Mouse (Mus musculus) neural tube, postnatal 0 days (tissue): ENCODE measurements around the gene Acsl6. TPM values are rescaled to one million over a fixed set of nuclear protein-coding genes. Genes with fewer than 3 reads are reported as not detected.

ENCODE experiments used
- polyA plus RNA-seq: library from polyadenylated mRNA; unstranded; fragments of >200 nt; fragmentation: Nextera tagmentation; extraction: Ambion mirVana; gene quantifications from 2 replicates; pipeline ENCODE4 v1.2.1, GENCODE M21; 2015

Acsl6 gene
- polyA plus RNA-seq = 61.5 and 69.2 TPM in 2 replicates

GRCm38 (mm10) chr11:54303728-54304470 is at the start of gene Acsl6:
TSS of gene Acsl6 (plus strand) at chr11:54303798.

GRCm38 (mm10) chr11:54267177-54267576 is 36.4 kb upstream of the Acsl6 start, which contains the start of gene Il3:
TSS of gene Il3 (minus strand) at chr11:54267277.

Other genes with a start within 250 kb of the Acsl6 start
- gene Pdlim4, start 234.8 kb upstream of the Acsl6 start, polyA plus RNA-seq = 54.9 and 60.9 TPM in 2 replicates
- gene P4ha2, start 203.7 kb upstream of the Acsl6 start, polyA plus RNA-seq = 11.0 and 11.5 TPM in 2 replicates
- gene Csf2, start 54.1 kb upstream of the Acsl6 start, polyA plus RNA-seq = not detected in 2 replicates
- gene Il3, start 36.5 kb upstream of the Acsl6 start, polyA plus RNA-seq = not detected in 2 replicates
- 0.10 TPM in 1 of 2 replicates, not detected in the other for gene Meikin, start 66.9 kb downstream of the Acsl6 start, polyA plus RNA-seq
- 6.9 and 7.2 TPM in 2 replicates for gene Fnip1, start 134.4 kb downstream of the Acsl6 start, polyA plus RNA-seq
- 26.3 and 29.4 TPM in 2 replicates for gene Rapgef6, start 219.0 kb downstream of the Acsl6 start, polyA plus RNA-seq